ENCODE assay signal across 22 mouse cellular contexts in the genomic region with DNA sequence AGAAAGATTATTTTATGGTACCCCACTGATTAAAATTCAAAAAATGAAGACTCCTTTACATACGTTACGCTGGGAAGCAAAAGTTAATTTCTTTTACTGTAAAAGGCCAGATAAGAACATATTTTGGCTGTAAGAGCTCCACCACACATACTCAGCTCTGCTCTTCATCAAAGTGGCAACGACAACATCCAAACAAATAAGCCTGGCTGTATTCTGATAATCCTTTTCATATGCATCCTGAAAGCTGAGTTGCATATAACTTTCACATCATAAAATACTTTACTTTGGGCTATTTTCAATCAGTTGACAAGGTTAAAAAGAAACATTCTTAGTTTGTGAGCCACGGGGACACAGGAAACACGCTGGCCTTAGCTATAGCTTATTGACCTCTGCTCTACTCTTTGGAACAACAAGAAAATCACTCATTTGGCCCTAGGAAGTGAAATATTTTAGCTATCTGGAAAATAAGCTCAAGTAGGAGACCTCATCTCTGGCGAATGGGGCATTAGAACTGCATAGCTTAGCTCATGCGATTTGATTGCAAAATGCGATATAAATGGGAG.
DNase-seq lines count a peak whose midpoint lies in the region; ATAC-seq and TF ChIP-seq lines count a peak whose summit lies in the region.
"Had no signal": no experiment of that assay in that cellular context is flagged by ENCODE, and none has a peak within 500 bp of the region (broad histone marks: within the 10 kb centered on the region; RNA-seq: fewer than 3 reads in every experiment).

No protein-coding gene starts in this region.

- no peak overlapping the region for H3K9ac ChIP-seq in kidney, postnatal 0 days (ENCODE audit: low read depth, low read length)
- no peak overlapping the region for H3K9ac ChIP-seq in lung, embryonic 14.5 days
- no peak overlapping the region for H3K9ac ChIP-seq in lung, embryonic 15.5 days
- no peak overlapping the region for H3K9ac ChIP-seq in lung, embryonic 16.5 days (ENCODE audit: low read length)

- 70% methylated on average over 8 of the region's 8 CpGs for WGBS in kidney, postnatal 0 days
- WGBS in lung, embryonic 14.5 days, result 48% methylated on average over 8 of the region's 8 CpGs
- WGBS in lung, embryonic 15.5 days, result 56% methylated on average over 8 of the region's 8 CpGs
- WGBS in lung, embryonic 16.5 days, result 51% methylated on average over 8 of the region's 8 CpGs

- H3K4me1 ChIP-seq in kidney, postnatal 0 days (replicated peaks; ENCODE audit: insufficient read depth, low read length), result no peaks in the 10 kb centered on the region
- no peaks in the 10 kb centered on the region for H3K4me1 ChIP-seq in lung, embryonic 14.5 days (ENCODE audit: insufficient read depth)
- no peaks in the 10 kb centered on the region for H3K4me1 ChIP-seq in lung, embryonic 15.5 days
- H3K4me1 ChIP-seq in lung, embryonic 16.5 days (replicated peaks; ENCODE audit: control insufficient read depth, insufficient read depth, low read length), result no peaks in the 10 kb centered on the region

- no peak overlapping the region for H3K27ac ChIP-seq in kidney, postnatal 0 days
- H3K27ac ChIP-seq in lung, embryonic 14.5 days (ENCODE audit: low read depth), result 0 out of 2 replicates have a peak overlapping the region, but pooled peaks have one; percentile 43
- H3K27ac ChIP-seq in lung, embryonic 15.5 days, result peak overlapping the region; percentile 27; the same call in 1 of the 2 replicates
- no peak overlapping the region for H3K27ac ChIP-seq in lung, embryonic 16.5 days (ENCODE audit: low read length)

- no peaks in the 10 kb centered on the region for H3K36me3 ChIP-seq in kidney, postnatal 0 days (ENCODE audit: insufficient read depth, low read length)
- no peaks in the 10 kb centered on the region for H3K36me3 ChIP-seq in lung, embryonic 14.5 days (ENCODE audit: insufficient read depth)
- H3K36me3 ChIP-seq in lung, embryonic 15.5 days, result no peaks in the 10 kb centered on the region
- H3K36me3 ChIP-seq in lung, embryonic 16.5 days (ENCODE audit: control insufficient read depth, insufficient read depth, low read length), result no peaks in the 10 kb centered on the region
- H3K36me3 ChIP-seq: G1E had no signal

- TF ChIP-seq CTCF in kidney, postnatal 0 days (IDR thresholded peaks at IDR 0.05; ENCODE audit: low read depth), result no peak
- TF ChIP-seq CTCF in lung, embryonic 14.5 days (IDR thresholded peaks at IDR 0.05; ENCODE audit: low read depth), result no peak

- H3K9me3 ChIP-seq in kidney, postnatal 0 days (replicated peaks; ENCODE audit: low read length), result no peaks in the 10 kb centered on the region
- no peaks in the 10 kb centered on the region for H3K9me3 ChIP-seq in lung, embryonic 14.5 days (ENCODE audit: low read depth, low read length)
- H3K9me3 ChIP-seq in lung, embryonic 15.5 days, result no peaks in the 10 kb centered on the region
- H3K9me3 ChIP-seq in lung, embryonic 16.5 days (ENCODE audit: control insufficient read depth, low read length), result no peaks in the 10 kb centered on the region
- H3K9me3 ChIP-seq: G1E had no signal

- H3K4me3 ChIP-seq in kidney, postnatal 0 days (replicated peaks; ENCODE audit: low read depth, low read length), result no peak overlapping the region
- no peak overlapping the region for H3K4me3 ChIP-seq in lung, embryonic 14.5 days (ENCODE audit: low read depth, low read length)
- no peak overlapping the region for H3K4me3 ChIP-seq in lung, embryonic 15.5 days
- H3K4me3 ChIP-seq in lung, embryonic 16.5 days (ENCODE audit: low read length), result no peak overlapping the region

- no peak overlapping the region for H3K4me2 ChIP-seq in kidney, postnatal 0 days (ENCODE audit: low read length)
- no peak overlapping the region for H3K4me2 ChIP-seq in lung, embryonic 14.5 days
- H3K4me2 ChIP-seq in lung, embryonic 15.5 days, result no peak overlapping the region
- H3K4me2 ChIP-seq in lung, embryonic 16.5 days (ENCODE audit: low read depth, low read length), result no peak overlapping the region

- peak; percentile 35 for DNase-seq in kidney, postnatal 0 days (ENCODE audit: low spot score)
- DNase-seq in kidney, postnatal 25 days, result no peak
- DNase-seq in lung, embryonic 14.5 days, result peak; percentile 63
- no peak for DNase-seq in lung, postnatal 14 days
- no peak for DNase-seq in lung, postnatal 25 days (ENCODE audit: low spot score)
- no peak for DNase-seq in lung, adult 18-20 months
- DNase-seq: adrenal gland, adult 2 months; adrenal gland, adult 8-10 months; adrenal gland, postnatal 10 days; adrenal gland, postnatal 14 days; adrenal gland, postnatal 25 days; adrenal gland, postnatal 36 days; B cell, adult 2 months; cerebellum, adult 11 months; cerebellum, adult 11-12 months had no signal

- no peaks in the 10 kb centered on the region for H3K27me3 ChIP-seq in kidney, postnatal 0 days (ENCODE audit: insufficient read depth, low read length)
- no peaks in the 10 kb centered on the region for H3K27me3 ChIP-seq in lung, embryonic 14.5 days (ENCODE audit: insufficient read depth, low read length)
- no peaks in the 10 kb centered on the region for H3K27me3 ChIP-seq in lung, embryonic 15.5 days
- H3K27me3 ChIP-seq in lung, embryonic 16.5 days (ENCODE audit: control insufficient read depth, insufficient read depth, low read depth, low read length), result no peaks in the 10 kb centered on the region
- H3K27me3 ChIP-seq: CH12.LX had no signal

- no peak for ATAC-seq in kidney, postnatal 0 days (replicated peaks; ENCODE audit: low FRiP score, low read depth)
- peak; percentile 82 for ATAC-seq in lung, embryonic 14.5 days (ENCODE audit: insufficient read depth)
- peak; percentile 70; the same call in 1 of the 2 replicates for ATAC-seq in lung, embryonic 15.5 days (ENCODE audit: borderline replicate concordance, extremely low read depth, low FRiP score, low TSS enrichment)
- ATAC-seq in lung, embryonic 16.5 days (ENCODE audit: low read depth), result peak; percentile 80
- ATAC-seq: activated CD4-positive, CD25-positive, alpha-beta regulatory T cell, adult 4 months; CD4-positive, CD25-positive, alpha-beta regulatory T cell, adult 4 months; Patski had no signal

Comparison
In these comparisons a context has a peak if more than half of its experiments do, and no peak if none do; other contexts are left out.
1. DNase-seq: peak in kidney, postnatal 0 days (single experiment) and lung, embryonic 14.5 days (single experiment); none in kidney, postnatal 25 days (0 of 2), lung, postnatal 14 days (single experiment), lung, postnatal 25 days (single experiment) and lung, adult 18-20 months (0 of 2).
2. H3K27ac ChIP-seq: peak in lung, embryonic 14.5 days (single experiment) and lung, embryonic 15.5 days (single experiment); none in kidney, postnatal 0 days (single experiment) and lung, embryonic 16.5 days (single experiment).